Mouse (Mus musculus) small intestine, adult 2 months (tissue): ENCODE measurements around the gene Gpbp1. TPM values are rescaled to one million over a fixed set of nuclear protein-coding genes. Genes with fewer than 3 reads are reported as not detected.
A peak's percentile ranks its signal among the peaks of the same experiment; 100 is the strongest.

Experiments
- H3K27ac ChIP-seq: fragments of 200-500 bp; 2 replicates; pipeline ENCODE4 v1.5.1; 2012; ENCODE audit warnings: low read depth, low read length, control low read depth, inconsistent platforms; ENCODE audit not compliant: insufficient read depth
- H3K27me3 ChIP-seq: fragments of 200-500 bp; 2 replicates; pipeline ENCODE4 v1.6.1; 2012; ENCODE audit warnings: mild to moderate bottlenecking, moderate library complexity, low read length, inconsistent platforms; ENCODE audit not compliant: control insufficient read depth, insufficient read depth
- H3K36me3 ChIP-seq: fragments of 200-500 bp; 2 replicates; pipeline ENCODE4 v1.6.1; 2012; ENCODE audit warnings: mild to moderate bottlenecking, low read length, control low read depth, inconsistent platforms; ENCODE audit not compliant: control insufficient read depth, insufficient read depth
- H3K4me1 ChIP-seq: fragments of 200-500 bp; 2 replicates; pipeline ENCODE4 v1.6.1; 2012; ENCODE audit warnings: low read length, inconsistent platforms, mixed read lengths; ENCODE audit not compliant: control insufficient read depth, insufficient read depth, insufficient read length
- H3K4me3 ChIP-seq: fragments of 200-500 bp; 2 replicates; pipeline ENCODE4 v1.5.1; 2012; ENCODE audit warnings: low read depth, mild to moderate bottlenecking, control low read depth, inconsistent platforms, low read length, moderate library complexity
- CTCF ChIP-seq: fragments of 200-500 bp; IDR thresholded peaks from 2 replicates; pipeline ENCODE4 v1.5.1; 2012; ENCODE audit warnings: low read depth, mild to moderate bottlenecking, control low read depth, inconsistent platforms, low read length, moderate library complexity, mixed read lengths; ENCODE audit not compliant: insufficient replicate concordance, insufficient read length; ENCODE audit errors: extremely low read depth
- POLR2A ChIP-seq: fragments of 200-500 bp; IDR thresholded peaks from 2 replicates; pipeline ENCODE4 v1.6.1; 2012; ENCODE audit warnings: low read depth, mild to moderate bottlenecking, control low read depth, inconsistent platforms, low read length, moderate library complexity
- WGBS: fragments of 180-500 bp; shearing (Covaris S2); methylation state at CpG from one replicate; pipeline ENCODE4 v1.1.7; 2018; 5-methylcytosine and 5-hydroxymethylcytosine counted together
- polyA plus RNA-seq: library from polyadenylated mRNA; depleted of rRNA; stranded (reverse); fragments of >200 nt; gene quantifications from 2 replicates; pipeline ENCODE4 v1.2.3, GENCODE M21; 2012

Gene Gpbp1
- polyA plus RNA-seq, 1 experiment, result 0.34 TPM

DNA sequence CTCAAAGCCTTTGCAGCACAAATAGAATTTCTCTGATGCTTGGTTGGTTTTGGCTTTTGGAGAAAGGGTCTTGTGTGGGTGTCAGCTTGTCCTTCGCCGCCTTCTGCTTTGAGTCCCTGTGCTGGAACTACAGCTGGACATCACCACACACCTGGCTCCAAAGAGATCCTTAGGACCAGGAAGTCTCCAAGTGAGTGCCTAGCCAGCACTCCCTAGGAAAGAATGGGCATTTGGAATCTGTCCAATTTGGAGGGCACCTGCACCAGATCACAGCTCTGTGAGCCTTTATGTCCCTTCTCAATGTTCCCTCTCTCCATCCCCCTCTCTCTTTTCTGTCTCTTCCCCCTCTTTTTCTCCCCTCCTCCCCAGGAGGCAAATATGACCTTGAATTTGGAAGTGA, 34.4 kb upstream of the Gpbp1 start:
- 55% methylated on average over 2 of the region's 2 CpGs for WGBS
- H3K36me3 ChIP-seq, result no peaks in the 10 kb centered on the region
- no peak overlapping the region for H3K27ac ChIP-seq
- H3K4me3 ChIP-seq, result no peak overlapping the region
- H3K27me3 ChIP-seq, result no peaks in the 10 kb centered on the region
- H3K4me1 ChIP-seq, result peaks cover 5% of the 10 kb centered on the region
- TF ChIP-seq POLR2A (no peak), CTCF (no peak)

DNA sequence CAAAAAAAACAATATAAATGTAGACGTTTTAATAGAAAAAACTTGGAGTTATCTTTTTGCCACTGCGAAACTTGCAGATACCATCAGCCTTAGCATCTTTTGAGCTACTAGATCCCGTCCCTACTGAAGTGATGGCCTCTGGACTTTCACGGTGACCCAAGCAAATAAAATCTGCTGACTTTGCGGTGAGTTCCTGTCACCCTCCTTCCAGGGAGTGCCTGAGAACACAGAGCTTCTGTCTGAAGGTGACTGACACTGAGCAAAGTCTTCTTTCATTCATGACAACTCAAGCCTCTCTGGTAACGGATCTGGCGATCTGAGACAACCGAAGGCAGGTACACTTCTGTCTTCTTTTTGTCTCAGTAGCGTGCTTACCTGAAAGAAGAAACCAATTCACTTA, 32.4 kb upstream of the Gpbp1 start:
- H3K36me3 ChIP-seq, result no peaks in the 10 kb centered on the region
- no peak overlapping the region for H3K4me3 ChIP-seq
- peak overlapping the region; percentile 37 for H3K27ac ChIP-seq
- WGBS, result 49% methylated on average over 9 of the region's 9 CpGs
- H3K27me3 ChIP-seq, result no peaks in the 10 kb centered on the region
- no peak for TF ChIP-seq POLR2A
- TF ChIP-seq CTCF, result no peak
- H3K4me1 ChIP-seq, result peaks cover 7% of the 10 kb centered on the region

DNA sequence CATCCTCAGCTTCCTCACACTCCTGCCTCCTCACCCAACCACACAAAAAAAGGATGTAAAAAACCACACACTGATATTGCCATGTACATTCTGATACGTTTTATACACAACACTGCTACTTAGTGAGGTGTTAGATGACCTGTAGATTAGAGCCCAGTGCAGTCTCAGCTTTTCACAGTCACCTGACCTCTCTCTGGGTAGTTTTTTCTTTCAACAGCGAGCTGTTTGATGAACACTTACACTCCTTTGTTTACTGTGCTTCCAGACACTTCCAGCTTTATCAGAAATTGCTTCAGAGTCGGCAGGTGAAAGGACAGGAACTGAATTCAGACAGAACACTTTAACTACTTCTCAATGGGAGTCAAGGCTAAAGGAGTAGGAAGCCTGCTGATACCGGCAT, 30.5 kb upstream of the Gpbp1 start:
- peak overlapping the region; percentile 28; the same call in 1 of the 2 replicates for H3K27ac ChIP-seq
- no peak overlapping the region for H3K4me3 ChIP-seq
- no peaks in the 10 kb centered on the region for H3K36me3 ChIP-seq
- peaks cover 7% of the 10 kb centered on the region for H3K4me1 ChIP-seq
- 13% methylated on average over 4 of the region's 4 CpGs for WGBS
- TF ChIP-seq POLR2A, result no peak
- no peak for TF ChIP-seq CTCF
- H3K27me3 ChIP-seq, result no peaks in the 10 kb centered on the region

DNA sequence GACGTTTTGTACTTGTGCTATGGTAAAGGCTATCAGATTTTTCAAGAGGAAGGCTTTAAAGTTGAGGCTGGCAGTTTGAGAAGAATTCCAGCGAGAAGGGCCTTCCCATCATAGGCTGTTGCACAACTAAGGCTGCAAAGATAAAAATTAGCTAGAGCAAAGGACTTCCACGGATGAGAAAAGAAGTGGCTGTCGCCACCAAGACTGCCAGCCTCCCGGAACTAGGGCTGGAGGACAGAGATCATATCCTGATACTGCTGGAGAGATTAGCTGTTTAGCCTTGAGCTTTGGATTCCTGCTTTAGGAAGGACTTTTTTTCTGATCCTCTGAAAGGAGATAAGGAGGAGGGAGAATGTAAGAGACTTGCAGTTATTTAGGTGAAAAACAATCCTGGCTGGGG, 28.4 kb upstream of the Gpbp1 start:
- H3K27ac ChIP-seq, result peak overlapping the region; percentile 67
- WGBS, result 20% methylated on average over 5 of the region's 5 CpGs
- H3K4me3 ChIP-seq, result no peak overlapping the region
- no peaks in the 10 kb centered on the region for H3K27me3 ChIP-seq
- TF ChIP-seq CTCF (no peak), POLR2A (no peak)
- H3K36me3 ChIP-seq, result no peaks in the 10 kb centered on the region
- peaks cover 7% of the 10 kb centered on the region for H3K4me1 ChIP-seq

DNA sequence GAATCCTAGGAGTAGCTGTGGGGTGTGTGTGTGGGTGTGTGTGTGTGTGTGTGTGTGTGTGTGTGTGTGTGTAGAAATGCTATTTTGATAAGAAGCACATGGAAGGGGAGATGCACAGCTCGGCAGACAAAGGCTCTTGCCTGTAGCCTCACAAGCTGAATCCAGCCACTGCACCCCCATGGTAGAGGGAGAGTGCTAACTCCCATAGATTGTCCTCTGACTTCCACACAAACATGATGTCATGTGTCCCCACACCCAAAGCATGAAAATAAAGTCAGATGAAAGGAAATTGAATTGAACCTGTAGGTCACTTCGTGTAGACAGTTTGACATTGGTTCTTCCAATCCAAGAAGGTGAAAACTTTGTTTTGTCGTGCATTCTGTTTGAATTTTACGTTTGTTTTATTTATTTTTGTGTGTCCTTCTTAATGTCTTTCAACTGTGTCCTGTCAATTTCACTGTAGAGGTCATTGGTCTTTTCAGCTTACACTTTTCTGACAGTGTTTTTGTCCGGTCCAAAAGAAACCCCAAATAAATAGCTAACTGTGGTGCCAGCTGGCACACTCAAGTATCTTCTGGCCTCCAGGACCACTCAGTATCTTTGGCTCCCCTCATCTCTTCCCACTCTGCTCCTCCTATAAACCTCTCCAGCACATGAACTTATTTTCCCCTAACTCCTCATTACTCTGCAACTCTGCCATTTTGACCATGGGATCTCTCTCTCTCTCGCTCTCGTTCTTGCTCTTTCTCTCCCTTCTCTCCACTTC, 26.7 kb upstream of the Gpbp1 start:
- Histone ChIP-seq H3K36me3 (no peaks in the 10 kb centered on the region), H3K27me3 (no peaks in the 10 kb centered on the region), H3K4me3 (no peak overlapping the region), H3K4me1 (peaks cover 5% of the 10 kb centered on the region), H3K27ac (no peak overlapping the region)
- 93% methylated on average over 7 of the region's 7 CpGs for WGBS
- no peak for TF ChIP-seq POLR2A

DNA sequence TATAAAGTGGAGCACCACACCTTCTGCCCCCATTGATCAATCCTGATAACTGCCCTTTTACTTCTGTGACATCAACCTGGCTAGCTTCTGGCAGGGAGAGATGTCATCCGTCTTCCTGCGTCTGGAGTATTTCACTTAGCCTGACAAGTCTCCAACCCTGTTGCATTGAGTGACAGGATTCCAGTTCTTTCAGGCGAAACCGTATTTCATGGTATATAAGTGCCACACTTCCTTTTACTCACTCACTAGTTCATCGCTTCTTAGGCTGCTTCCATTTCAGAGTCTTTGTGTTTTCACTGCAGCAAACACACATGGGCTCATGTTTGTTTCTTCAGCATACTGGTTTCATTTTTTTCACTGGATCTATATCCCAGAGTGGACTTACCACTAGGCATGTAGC, 19.5 kb upstream of the Gpbp1 start:
- Histone ChIP-seq H3K36me3 (no peaks in the 10 kb centered on the region), H3K4me1 (no peaks in the 10 kb centered on the region), H3K4me3 (no peak overlapping the region), H3K27ac (no peak overlapping the region), H3K27me3 (no peaks in the 10 kb centered on the region)
- 66% methylated on average over 5 of the region's 5 CpGs for WGBS
- no peak for TF ChIP-seq POLR2A
- TF ChIP-seq CTCF, result no peak

DNA sequence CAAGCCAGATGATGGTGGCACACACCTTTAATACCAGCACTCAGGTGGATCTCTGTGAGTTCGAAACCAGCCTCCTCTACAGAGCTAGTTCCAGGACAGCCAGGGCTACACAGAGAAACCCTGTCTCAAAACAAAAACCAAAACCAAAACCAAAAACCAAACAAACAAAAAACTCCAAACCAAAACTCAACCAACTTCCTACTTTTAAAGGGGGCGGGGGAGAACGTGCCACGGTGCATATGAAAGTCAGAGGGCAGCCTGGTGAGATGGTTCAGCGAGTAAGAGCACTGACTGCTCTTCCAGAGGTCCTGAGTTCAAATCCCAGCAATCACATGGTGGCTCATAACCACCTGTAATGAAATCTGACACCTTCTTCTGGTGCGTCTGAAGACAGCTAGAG, 18.7 kb upstream of the Gpbp1 start:
- Histone ChIP-seq H3K36me3 (no peaks in the 10 kb centered on the region), H3K4me1 (no peaks in the 10 kb centered on the region), H3K27me3 (no peaks in the 10 kb centered on the region), H3K4me3 (no peak overlapping the region), H3K27ac (no peak overlapping the region)
- WGBS, result 52% methylated on average over 6 of the region's 6 CpGs
- TF ChIP-seq POLR2A (no peak), CTCF (no peak)
